Mouse (Mus musculus) gastrocnemius, postnatal 25 days (tissue): ENCODE results near the gene Mypop. TPM values are rescaled to one million over a fixed set of nuclear protein-coding genes. Genes with fewer than 3 reads are reported as not detected.

Experiments
- DNase-seq: peaks from one replicate; pipeline ENCODE4 v3.0.0; 2022
- total RNA-seq, 2 experiments: library from RNA; stranded (reverse); gene quantifications; 1 replicate in 1 of 2; 2 replicates in 1 of 2; pipeline ENCODE4 v1.2.3; 2021

Mypop gene
- total RNA-seq, 2 experiments from 2014 or later: 4.3 to 4.9 TPM

- no peak for DNase-seq
These were observed 1.1 kb upstream of the Mypop start for GRCm38 (mm10) chr7:18989995-18990394.

GRCm38 (mm10) chr7:18991660-18992293 lies 732 bp downstream of the Mypop start:
- no peak for DNase-seq

- peak; percentile 34 for DNase-seq
These were observed 1.2 kb downstream of the Mypop start for GRCm38 (mm10) chr7:18992294-18992675.

- no peak for DNase-seq
These were observed 2.0 kb downstream of the Mypop start for GRCm38 (mm10) chr7:18993036-18993435.

GRCm38 (mm10) chr7:18998835-18999234 lies 7.8 kb downstream of the Mypop start:
- DNase-seq: no peak

GRCm38 (mm10) chr7:19000421-19000820 lies 9.4 kb downstream of the Mypop start:
- DNase-seq: no peak

- DNase-seq: peak; percentile 74
These were observed 10.2 kb downstream of the Mypop start for GRCm38 (mm10) chr7:19001066-19001806.

- no peak for DNase-seq
These were observed 10.7 kb downstream of the Mypop start for GRCm38 (mm10) chr7:19001807-19002085.

- DNase-seq: no peak
These were observed 11.1 kb downstream of the Mypop start for GRCm38 (mm10) chr7:19002115-19002514.

- DNase-seq: peak; percentile 75
These were observed 11.9 kb downstream of the Mypop start for GRCm38 (mm10) chr7:19002848-19003498.

GRCm38 (mm10) chr7:19003902-19004630 lies 13.0 kb downstream of the Mypop start, which contains the start of gene Irf2bp1:
Gene Irf2bp1, plus strand, starts transcription at chr7:19004044.
- peak; percentile 93 for DNase-seq

- DNase-seq: peak; percentile 41
These were observed 13.6 kb downstream of the Mypop start for GRCm38 (mm10) chr7:19004631-19005079.

- no peak for DNase-seq
These were observed 14.5 kb downstream of the Mypop start for GRCm38 (mm10) chr7:19005417-19006121.

GRCm38 (mm10) chr7:19006476-19006875 lies 15.4 kb downstream of the Mypop start:
- DNase-seq: peak; percentile 65

GRCm38 (mm10) chr7:19007026-19007977 lies 16.3 kb downstream of the Mypop start:
- DNase-seq: no peak

GRCm38 (mm10) chr7:19010581-19010980 lies 19.5 kb downstream of the Mypop start:
- DNase-seq: no peak

- no peak for DNase-seq
These were observed 21.1 kb downstream of the Mypop start for GRCm38 (mm10) chr7:19012025-19012621.

- DNase-seq: no peak
These were observed 21.8 kb downstream of the Mypop start for GRCm38 (mm10) chr7:19012882-19013281.

GRCm38 (mm10) chr7:19014452-19014851 lies 23.4 kb downstream of the Mypop start:
- no peak for DNase-seq

- DNase-seq: no peak
These were observed 25.0 kb downstream of the Mypop start for GRCm38 (mm10) chr7:19016042-19016441.
